Mouse (Mus musculus): ENCODE results near the gene Tkfc. TPM values are rescaled to one million over a fixed set of nuclear protein-coding genes. Genes with fewer than 3 reads are reported as not detected.
"Not testable (repeated sequence)": the region's sequence is repeated elsewhere in the genome, so short reads cannot be mapped to it uniquely, and the experiment has no call there.

Gene Tkfc
- polyA plus RNA-seq, 1 experiment, result 35.8 TPM

DNA sequence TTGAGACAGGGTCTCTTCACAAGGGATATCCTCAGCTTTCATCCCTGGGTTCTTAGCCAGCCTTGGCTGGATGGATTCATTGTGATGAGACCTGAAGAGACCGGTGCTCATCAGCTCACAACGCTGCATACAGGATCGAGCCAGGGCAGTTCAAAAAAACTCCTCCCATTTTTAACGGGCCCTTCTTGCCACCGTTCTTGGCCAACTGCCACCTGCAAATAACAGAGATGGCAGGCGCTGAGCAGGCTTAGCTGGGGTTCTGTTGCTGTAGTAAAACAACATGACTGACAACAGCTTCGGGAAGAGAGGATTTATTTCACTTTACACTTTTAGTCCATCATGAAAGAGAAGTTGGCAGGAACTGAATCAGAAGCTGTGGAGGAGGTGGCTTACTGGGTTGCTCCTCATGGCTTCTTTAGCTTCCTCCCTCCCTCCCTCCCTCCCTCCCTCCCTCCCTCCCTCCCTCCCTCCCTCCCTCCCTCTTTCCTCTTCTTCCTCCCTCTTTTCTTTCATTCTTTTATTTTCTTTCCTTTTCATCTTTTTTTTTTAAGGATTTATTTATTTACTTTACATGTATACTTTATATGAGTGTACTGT, 21.8 kb downstream of the Tkfc start:
- DNase-seq (ENCODE audit: low read depth), result peak; percentile 52
- TF ChIP-seq POLR2A (IDR thresholded peaks at IDR 0.05; ENCODE audit: borderline replicate concordance, extremely low read depth, insufficient read depth, insufficient read length, poor library complexity, severe bottlenecking), result no peak
- TF ChIP-seq CTCF (IDR thresholded peaks at IDR 0.05; ENCODE audit: borderline replicate concordance, extremely low read depth, insufficient read depth, insufficient read length), result no peak

DNA sequence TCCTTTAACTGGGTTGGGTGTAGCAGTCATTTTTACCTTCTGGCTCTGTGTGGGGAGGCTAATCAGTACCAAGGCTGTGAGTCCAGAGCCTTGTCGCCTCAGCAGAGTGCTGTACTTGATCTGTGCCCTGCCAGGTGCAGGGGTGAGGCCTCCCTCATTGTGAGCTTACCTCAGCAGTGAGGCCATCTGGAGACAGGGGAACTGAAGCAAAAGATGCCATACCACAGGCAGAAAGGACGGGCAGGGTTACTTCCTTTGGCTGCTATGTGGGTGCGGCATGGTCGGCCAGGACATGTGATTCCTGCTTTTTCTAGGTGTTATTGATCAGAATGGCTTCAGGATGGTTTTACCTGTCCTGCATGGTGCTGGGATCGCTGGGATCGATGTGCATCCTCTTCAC, 23.5 kb downstream of the Tkfc start:
- DNase-seq (ENCODE audit: low read depth), result no peak
- no peak for TF ChIP-seq POLR2A (IDR thresholded peaks at IDR 0.05; ENCODE audit: borderline replicate concordance, extremely low read depth, insufficient read depth, insufficient read length, poor library complexity, severe bottlenecking)
- TF ChIP-seq CTCF (IDR thresholded peaks at IDR 0.05; ENCODE audit: borderline replicate concordance, extremely low read depth, insufficient read depth, insufficient read length), result no peak

DNA sequence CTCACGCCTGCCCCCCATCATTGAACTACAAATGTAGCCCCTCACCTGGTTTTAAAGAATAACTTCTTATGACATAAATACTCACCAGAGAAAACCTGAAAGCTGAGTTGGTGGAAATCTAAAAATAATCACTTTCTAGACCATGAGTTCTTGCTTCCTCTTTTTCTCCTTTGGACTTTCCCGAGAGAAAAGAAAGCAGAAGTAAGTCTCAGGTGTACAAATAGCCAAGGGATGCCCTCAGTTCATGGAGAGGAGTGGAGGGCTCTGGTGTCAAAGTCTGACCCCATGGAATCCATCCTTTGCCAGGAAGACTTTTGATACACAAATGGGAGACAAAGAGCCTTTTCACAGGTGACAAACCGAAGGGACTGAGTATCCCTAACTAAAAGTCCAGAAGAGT, 24.7 kb downstream of the Tkfc start:
- TF ChIP-seq CTCF (IDR thresholded peaks at IDR 0.05; ENCODE audit: borderline replicate concordance, extremely low read depth, insufficient read depth, insufficient read length), result no peak
- no peak for TF ChIP-seq POLR2A (IDR thresholded peaks at IDR 0.05; ENCODE audit: borderline replicate concordance, extremely low read depth, insufficient read depth, insufficient read length, poor library complexity, severe bottlenecking)

DNA sequence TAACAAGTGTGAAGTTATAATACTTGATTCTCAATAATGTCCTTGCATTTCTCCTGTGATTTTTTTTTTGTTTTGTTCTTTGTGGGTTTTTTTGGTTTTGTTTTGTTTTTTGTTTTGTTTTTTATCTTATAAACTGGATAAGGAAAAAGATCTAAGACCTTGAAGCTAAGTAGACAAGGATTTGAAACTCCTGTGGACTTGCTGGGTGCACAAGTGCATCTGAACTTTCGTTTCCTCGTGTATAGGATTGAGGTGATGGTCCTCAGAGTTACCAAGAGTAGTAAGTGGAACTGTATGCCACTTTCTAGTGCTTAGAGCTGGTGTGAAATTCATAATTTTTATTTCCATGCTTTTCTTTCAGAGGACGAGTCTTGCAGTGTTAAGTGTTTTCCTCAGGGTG, 25.4 kb downstream of the Tkfc start:
- TF ChIP-seq CTCF (IDR thresholded peaks at IDR 0.05; ENCODE audit: borderline replicate concordance, extremely low read depth, insufficient read depth, insufficient read length), result no peak
- TF ChIP-seq POLR2A (IDR thresholded peaks at IDR 0.05; ENCODE audit: borderline replicate concordance, extremely low read depth, insufficient read depth, insufficient read length, poor library complexity, severe bottlenecking), result no peak
- no peak for DNase-seq (ENCODE audit: low read depth)

More for the DNA sequence above, 24.7 kb downstream of the Tkfc start:
- DNase-seq (ENCODE audit: low read depth), result no peak

DNA sequence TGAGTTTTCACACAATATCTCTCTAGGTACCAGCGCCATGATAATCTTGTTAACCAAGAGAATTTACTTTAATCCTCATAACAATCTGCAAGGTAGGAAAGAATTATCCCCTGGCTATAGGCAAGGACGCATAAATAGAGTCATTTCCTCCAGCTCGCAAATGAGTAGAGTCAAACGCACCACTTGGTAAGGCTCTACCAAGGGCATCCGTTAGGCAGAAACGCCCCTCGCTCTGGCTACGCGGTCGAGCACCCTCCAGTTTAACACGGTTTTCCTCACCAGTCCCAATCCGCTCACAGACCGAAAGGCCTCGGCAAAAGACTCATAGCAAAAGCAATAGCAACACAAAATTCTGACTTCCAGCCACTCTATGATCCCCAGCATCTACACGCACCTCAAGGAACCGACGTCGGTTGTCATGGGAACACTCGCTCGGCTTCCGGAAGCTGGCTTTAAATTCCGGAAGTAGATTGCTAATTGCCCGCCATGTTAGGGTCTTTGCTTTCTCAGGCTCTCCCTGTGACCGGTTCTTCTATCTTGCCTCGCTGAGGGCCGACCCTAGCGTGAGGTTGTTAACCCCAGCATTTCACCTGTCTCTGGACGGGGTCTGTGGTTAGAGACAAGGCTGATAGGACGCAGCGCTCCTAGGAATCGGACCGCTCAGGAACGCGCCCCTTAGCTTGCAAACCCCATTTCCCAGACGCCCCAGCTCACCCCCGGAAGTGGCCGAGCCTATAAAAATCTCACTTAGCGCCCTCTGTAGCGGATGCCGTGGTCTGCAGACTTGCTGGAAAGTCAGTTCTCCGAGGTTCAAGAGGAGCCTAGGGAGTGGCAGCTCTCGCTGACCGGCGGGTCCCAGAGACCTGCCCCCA, 28.5 kb downstream of the Tkfc start, which contains the start of the genes Cyb561a3 and Tmem138:
Gene Cyb561a3, plus strand, starts transcription at position 483 of the 872 bp plus-strand sequence.
Gene Tmem138, minus strand, starts transcription at position 673 of the 872 bp plus-strand sequence.
- TF ChIP-seq CTCF (IDR thresholded peaks at IDR 0.05; ENCODE audit: borderline replicate concordance, extremely low read depth, insufficient read depth, insufficient read length) (peak; percentile 65; the same call in 1 of the 2 replicates), POLR2A (IDR thresholded peaks at IDR 0.05; ENCODE audit: borderline replicate concordance, extremely low read depth, insufficient read depth, insufficient read length, poor library complexity, severe bottlenecking) (peak; percentile 61; the same call in 1 of the 2 replicates)

DNA sequence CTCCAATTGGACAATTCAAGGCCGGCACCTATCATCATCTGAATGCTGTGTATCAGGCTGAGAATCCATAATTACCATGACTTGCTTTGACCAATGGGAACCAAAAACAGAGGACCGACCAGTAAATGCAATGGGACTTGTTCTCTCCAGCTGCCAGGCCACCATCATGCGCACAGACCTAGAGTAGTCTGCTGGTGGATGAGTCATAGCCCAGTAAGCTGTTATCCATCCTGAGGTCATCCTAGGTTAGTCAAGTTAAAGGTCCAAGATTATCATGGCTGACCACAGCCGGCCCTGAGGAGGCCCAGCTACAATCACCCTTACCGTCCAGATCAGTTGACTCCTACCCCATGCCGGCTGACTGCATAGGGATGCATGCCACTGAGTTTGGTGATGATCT, 35.8 kb downstream of the Tkfc start:
- TF ChIP-seq POLR2A (IDR thresholded peaks at IDR 0.05; ENCODE audit: borderline replicate concordance, extremely low read depth, insufficient read depth, insufficient read length, poor library complexity, severe bottlenecking) (no peak), CTCF (IDR thresholded peaks at IDR 0.05; ENCODE audit: borderline replicate concordance, extremely low read depth, insufficient read depth, insufficient read length) (no peak)
- DNase-seq (ENCODE audit: low read depth), result no peak

More for the DNA sequence above, 28.5 kb downstream of the Tkfc start, which contains the start of the genes Cyb561a3 and Tmem138:
- DNase-seq (ENCODE audit: low read depth), result peak; percentile 98

DNA sequence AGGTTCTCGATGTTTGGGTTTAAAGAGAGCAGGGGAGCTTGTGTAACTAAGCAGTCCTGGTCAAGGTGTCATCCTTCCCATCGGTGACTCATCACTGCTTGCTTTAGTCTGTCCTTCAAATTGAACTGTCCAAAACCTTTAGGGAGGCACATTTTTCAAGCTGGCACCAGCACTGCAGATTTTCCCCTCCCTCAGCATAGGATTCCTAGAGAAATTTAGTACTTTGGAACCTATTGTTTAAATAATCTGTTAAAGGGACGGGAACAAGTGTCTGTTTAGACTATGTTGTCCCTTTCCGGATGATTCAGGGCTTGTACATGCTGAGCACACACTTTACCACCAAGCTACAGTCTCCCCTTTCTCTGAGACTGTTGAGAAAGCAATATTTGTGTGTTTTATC, 40.2 kb downstream of the Tkfc start:
- TF ChIP-seq POLR2A (IDR thresholded peaks at IDR 0.05; ENCODE audit: borderline replicate concordance, extremely low read depth, insufficient read depth, insufficient read length, poor library complexity, severe bottlenecking), result no peak
- no peak for TF ChIP-seq CTCF (IDR thresholded peaks at IDR 0.05; ENCODE audit: borderline replicate concordance, extremely low read depth, insufficient read depth, insufficient read length)
- DNase-seq (ENCODE audit: low read depth), result no peak

DNA sequence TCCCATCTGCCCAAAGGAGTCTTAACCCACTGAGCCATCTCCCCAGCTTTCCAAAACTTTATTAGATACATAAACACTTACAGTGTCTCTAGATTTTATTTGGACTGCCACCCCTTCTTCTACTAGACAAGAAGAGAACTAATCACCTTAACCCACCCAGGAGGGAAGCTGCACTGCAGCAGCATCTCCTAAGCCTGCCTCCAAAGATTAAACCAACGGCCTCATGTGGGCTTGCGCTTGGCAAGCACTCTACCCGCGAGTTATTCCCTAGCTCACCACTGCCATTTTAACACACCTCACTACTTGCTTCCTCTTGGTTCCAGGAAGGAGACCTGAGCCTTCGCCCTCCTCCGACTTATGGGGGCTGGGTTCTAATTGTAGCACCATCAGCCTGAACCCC, 41.2 kb downstream of the Tkfc start:
- no peak for DNase-seq (ENCODE audit: low read depth)
- TF ChIP-seq POLR2A (IDR thresholded peaks at IDR 0.05; ENCODE audit: borderline replicate concordance, extremely low read depth, insufficient read depth, insufficient read length, poor library complexity, severe bottlenecking) (no peak), CTCF (IDR thresholded peaks at IDR 0.05; ENCODE audit: borderline replicate concordance, extremely low read depth, insufficient read depth, insufficient read length) (no peak)

DNA sequence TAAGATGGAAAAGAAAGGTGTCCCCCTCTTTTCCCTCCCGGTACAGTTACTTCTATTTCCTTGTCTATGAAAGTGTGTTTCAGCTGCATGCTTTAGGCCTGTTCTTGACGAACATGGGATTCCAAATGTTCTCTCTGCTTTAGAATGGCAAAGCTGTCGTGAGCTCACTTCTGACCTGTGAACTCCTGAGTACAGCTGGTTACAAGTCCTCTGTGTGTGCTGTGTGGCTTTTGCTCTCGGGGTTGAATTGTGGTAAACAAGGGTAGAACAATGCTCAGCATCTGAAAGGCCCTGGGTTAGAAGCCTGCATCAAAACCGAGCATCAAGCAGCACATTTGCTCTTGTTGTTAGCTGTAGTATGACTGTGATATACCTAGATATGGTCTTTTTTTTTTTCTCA, 43.1 kb downstream of the Tkfc start:
- DNase-seq (ENCODE audit: low read depth), result no peak
- no peak for TF ChIP-seq CTCF (IDR thresholded peaks at IDR 0.05; ENCODE audit: borderline replicate concordance, extremely low read depth, insufficient read depth, insufficient read length)
- no peak for TF ChIP-seq POLR2A (IDR thresholded peaks at IDR 0.05; ENCODE audit: borderline replicate concordance, extremely low read depth, insufficient read depth, insufficient read length, poor library complexity, severe bottlenecking)

DNA sequence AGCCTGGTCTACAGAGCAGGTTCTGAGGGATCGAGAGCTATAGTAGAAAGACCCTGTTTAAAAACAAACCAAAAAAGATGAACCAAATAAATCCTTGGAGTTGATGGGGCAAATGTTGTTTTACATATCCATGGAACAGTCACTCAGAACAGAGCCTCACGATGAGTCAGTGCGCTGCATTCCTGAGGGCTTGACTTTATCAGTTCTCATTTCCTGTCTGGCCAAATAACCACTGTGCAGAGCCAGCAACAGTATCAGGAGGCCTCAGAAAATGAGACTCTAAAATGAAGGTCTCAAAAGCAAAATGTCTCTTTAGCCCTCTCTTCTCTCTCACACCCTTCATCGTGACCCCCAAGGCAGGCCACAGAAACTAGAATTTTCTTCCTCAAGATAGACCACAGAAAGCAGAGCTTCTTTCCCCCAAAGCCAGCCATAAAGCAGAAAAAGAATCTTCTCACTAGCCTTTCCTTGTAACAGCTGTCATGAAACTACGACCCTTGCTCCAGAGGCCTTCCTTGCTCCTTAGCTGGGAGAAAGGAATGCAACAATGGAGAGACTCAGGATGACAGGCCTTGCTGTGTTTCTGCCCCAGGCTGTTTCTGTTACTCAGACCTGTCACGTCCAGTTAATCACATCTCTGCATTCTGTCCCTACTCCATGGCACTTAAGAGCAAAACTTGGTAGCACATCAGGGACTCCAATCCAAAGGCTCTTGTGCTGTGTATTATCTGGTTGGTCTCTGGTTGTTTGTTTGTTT, 43.7 kb downstream of the Tkfc start:
- no peak for TF ChIP-seq CTCF (IDR thresholded peaks at IDR 0.05; ENCODE audit: borderline replicate concordance, extremely low read depth, insufficient read depth, insufficient read length)
- TF ChIP-seq POLR2A (IDR thresholded peaks at IDR 0.05; ENCODE audit: borderline replicate concordance, extremely low read depth, insufficient read depth, insufficient read length, poor library complexity, severe bottlenecking), result no peak
- no peak for DNase-seq (ENCODE audit: low read depth)

DNA sequence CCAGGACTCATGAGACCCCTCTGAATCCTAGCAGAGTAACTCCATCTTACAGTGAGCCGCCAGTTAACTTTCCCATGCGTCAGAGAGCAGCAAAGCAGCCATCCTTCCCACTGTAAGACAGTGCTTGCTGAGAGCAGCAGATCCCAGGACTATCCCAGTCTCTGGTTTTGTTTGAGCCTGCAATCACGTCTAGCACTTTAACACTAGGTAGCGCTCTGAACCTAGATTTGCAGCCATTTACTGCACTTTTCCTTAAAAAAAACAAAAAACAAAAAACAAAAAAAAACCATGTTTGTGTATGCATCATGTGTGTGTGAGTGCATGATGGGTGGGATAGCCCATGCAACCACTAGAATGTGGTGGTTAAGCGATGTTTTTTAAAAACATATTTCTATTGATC, 45.3 kb downstream of the Tkfc start:
- no peak for TF ChIP-seq POLR2A (IDR thresholded peaks at IDR 0.05; ENCODE audit: borderline replicate concordance, extremely low read depth, insufficient read depth, insufficient read length, poor library complexity, severe bottlenecking)
- no peak for TF ChIP-seq CTCF (IDR thresholded peaks at IDR 0.05; ENCODE audit: borderline replicate concordance, extremely low read depth, insufficient read depth, insufficient read length)
- DNase-seq (ENCODE audit: low read depth), result peak; percentile 51

DNA sequence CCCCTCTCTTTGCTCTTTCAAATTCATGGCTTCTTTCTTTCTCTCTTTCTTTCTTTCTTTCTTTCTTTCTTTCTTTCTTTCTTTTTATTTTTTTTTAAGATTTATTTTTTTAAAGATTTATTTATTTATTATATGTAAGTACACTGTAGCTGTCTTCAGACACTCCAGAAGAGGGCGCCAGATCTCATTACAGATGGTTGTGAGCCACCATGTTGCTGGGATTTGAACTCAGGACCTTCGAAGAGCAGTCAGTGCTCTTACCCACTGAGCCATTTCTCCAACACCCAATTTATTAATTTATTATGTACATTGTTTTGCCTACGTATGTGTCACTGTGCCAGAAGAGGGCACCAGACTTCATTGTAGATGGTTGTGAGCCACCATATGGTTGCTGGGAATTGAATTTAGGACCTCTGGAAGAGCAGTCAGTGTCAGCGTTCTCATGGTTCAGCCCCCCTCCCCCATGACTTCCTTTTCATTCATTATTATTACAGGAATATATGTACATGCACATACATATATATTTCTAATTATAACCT, 47.5 kb downstream of the Tkfc start:
- DNase-seq (ENCODE audit: low read depth), result not testable (repeated sequence)

Measured in brain, embryonic 14.5 days (tissue).